Mouse (Mus musculus) ZHBTc4 (cell line): Measurements from ENCODE around the gene Arhgap33.
"Not testable (repeated sequence)": the region's sequence is repeated elsewhere in the genome, so short reads cannot be mapped to it uniquely, and the experiment has no call there.

ENCODE experiments used
- DNase-seq: peaks from one replicate; pipeline ENCODE4 v3.0.0-alpha.2; 2011; ENCODE audit warnings: low read depth, low spot score

The Arhgap33 gene

DNA sequence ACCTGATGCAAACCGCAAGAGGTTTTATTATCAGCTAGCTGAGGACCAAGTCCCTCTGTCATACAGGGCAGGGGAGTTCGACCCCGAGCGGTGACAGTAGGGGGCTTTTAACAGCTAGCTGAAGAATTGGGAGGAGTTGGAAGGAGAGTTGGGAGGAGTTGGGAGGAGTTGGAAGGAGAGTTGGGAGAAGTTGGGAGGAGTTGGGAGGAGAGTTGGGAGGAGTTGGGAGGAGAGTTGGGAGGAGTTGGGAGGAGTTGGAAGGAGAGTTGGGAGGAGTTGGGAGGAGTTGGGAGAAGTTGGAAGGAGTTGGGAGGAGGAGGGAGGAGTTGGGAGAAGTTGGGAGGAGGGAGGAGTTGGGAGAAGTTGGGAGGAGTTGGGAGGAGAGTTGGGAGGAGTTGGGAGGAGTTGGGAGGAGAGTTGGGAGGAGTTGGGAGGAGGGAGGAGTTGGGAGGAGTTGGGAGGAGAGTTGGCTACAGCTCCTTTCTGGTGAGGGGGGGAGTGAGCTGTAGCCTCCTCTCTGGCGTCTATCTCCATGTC, 39.3 kb downstream of the Arhgap33 start:
- DNase-seq = peak; percentile 64

GRCm38 (mm10) chr7:30493401-30493931, 41.4 kb downstream of the Arhgap33 start, which contains the start of gene Prodh2:
Prodh2 (plus strand) TSS chr7:30493622.
- DNase-seq = peak; percentile 73

DNA sequence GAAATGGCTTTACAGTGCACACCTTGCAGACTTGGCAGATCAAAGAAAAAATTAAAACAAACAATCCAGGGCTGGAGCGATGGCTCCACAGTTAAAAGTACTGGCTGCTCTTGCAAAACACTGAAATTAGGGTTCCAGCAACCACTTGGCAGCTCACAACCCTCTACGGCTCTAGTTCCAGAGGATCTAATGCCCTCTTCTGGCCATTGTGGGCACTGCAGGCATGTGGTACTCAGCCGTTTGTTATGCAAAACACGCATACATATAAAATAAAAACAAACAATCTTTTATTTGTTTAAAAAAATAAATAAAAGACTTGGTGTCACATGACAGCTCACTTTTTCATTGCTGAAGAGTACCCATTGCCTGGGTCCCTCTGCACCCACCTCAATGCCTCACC, 42.1 kb downstream of the Arhgap33 start:
- peak; percentile 91 for DNase-seq

GRCm38 (mm10) chr7:30490957-30491307, 43.9 kb downstream of the Arhgap33 start:
- peak; percentile 61 for DNase-seq

GRCm38 (mm10) chr7:30490251-30490956, 44.5 kb downstream of the Arhgap33 start:
- peak; percentile 84 for DNase-seq

DNA sequence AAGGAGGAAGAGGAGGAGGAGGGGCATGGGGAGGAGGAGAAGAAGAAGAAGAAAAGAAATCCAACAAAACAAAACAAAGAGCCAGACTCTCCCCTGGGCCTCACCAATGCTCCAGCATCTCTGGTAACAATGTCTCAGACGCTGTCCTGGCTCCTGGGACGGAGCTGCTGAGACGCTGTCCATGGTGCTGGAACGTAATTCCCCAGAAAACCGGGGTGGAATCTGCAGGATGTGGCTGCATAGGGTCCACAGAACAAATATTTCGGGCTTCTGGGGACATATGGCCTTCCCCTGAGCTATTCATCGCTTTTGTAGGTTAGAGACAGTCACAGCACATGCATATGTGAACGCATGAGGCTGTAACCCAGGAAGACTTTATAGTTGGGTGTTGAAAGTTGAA, 50.6 kb downstream of the Arhgap33 start:
- peak; percentile 62 for DNase-seq

DNA sequence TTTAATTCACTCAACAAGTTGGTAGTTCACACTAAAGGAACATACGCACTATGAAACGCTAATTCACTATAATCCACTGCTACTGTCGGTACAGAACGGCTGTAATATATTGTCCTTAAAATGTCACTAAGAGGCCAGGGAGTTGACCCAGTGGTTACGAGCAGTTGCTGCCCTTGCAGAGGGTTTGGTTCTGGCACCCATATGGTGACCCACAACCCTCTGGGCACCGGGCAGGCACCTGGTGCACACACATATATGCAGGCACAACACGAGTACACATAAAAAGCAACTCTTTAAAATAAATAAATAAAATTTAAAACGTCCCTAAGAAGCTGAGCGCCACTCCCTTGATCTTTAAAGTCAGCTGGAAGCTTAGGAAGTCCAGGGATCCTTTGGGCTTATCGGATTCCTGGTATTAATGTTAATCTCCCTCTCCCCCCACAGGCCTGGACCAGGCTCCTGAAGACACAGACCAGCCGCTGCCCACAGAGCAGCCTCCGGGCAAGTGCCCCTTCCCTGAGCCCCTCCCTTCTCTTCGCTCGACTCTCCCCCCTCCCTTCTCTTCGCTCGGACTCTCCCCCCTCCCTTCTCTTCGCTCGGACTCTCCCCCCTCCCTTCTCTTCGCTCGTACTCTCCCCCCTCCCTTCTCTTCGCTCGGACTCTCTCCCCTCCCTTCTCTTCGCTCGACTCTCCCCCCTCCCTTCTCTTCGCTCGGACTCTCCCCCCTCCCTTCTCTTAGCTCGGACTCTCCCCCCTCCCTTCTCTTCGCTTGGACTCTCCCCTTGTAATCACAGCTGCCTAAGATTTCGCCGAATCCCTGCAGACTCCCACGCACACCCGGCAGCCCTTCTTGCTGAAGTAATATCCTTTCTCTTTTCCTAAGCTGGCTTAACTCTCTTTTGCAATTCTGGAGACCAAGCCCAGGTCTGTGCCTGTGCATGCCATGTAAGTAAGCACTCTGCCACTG, 57.2 kb downstream of the Arhgap33 start:
- DNase-seq = peak; percentile 51

GRCm38 (mm10) chr7:30476136-30476535, 58.7 kb downstream of the Arhgap33 start:
- DNase-seq = not testable (repeated sequence)

- no peak for DNase-seq
Observed at GRCm38 (mm10) chr7:30474999-30475398, 59.9 kb downstream of the Arhgap33 start.

- peak; percentile 86 for DNase-seq
Observed at GRCm38 (mm10) chr7:30472411-30472810, 62.4 kb downstream of the Arhgap33 start.
